In genomic region chr9:75927196-75927880, GRCm38 (mm10) we compare ENCODE assay signal across 9 mouse cellular contexts.
DNase-seq lines count a peak whose midpoint lies in the region; ATAC-seq and TF ChIP-seq lines count a peak whose summit lies in the region.
"Had no signal": no experiment of that assay in that cellular context is flagged by ENCODE, and none has a peak within 500 bp of the region (broad histone marks: within the 10 kb centered on the region; RNA-seq: fewer than 3 reads in every experiment).

No protein-coding gene starts in this region.

- H3K27ac ChIP-seq in stomach, embryonic 14.5 days (ENCODE audit: low read length) = no peak overlapping the region
- no peak overlapping the region for H3K27ac ChIP-seq in stomach, postnatal 0 days (replicated peaks)
- H3K27ac ChIP-seq in heart, postnatal 0 days (ENCODE audit: low read depth) = no peak overlapping the region
- no peak overlapping the region for H3K27ac ChIP-seq in stomach, embryonic 15.5 days

- no peak for TF ChIP-seq CTCF in stomach, postnatal 0 days (IDR thresholded peaks at IDR 0.05; ENCODE audit: low read depth)
- no peak for TF ChIP-seq CTCF in heart, postnatal 0 days (IDR thresholded peaks at IDR 0.05; ENCODE audit: low read depth)

- H3K27me3 ChIP-seq in stomach, embryonic 14.5 days (ENCODE audit: control insufficient read depth, insufficient read depth, low read length) = no peaks in the 10 kb centered on the region
- no peaks in the 10 kb centered on the region for H3K27me3 ChIP-seq in stomach, postnatal 0 days (ENCODE audit: control insufficient read depth, insufficient read depth, low read length)
- H3K27me3 ChIP-seq in heart, postnatal 0 days (ENCODE audit: control insufficient read depth, insufficient read depth, low read length) = no peaks in the 10 kb centered on the region
- no peaks in the 10 kb centered on the region for H3K27me3 ChIP-seq in stomach, embryonic 15.5 days (replicated peaks)

- H3K9me3 ChIP-seq in stomach, embryonic 14.5 days (ENCODE audit: control insufficient read depth, low read depth, low read length) = no peaks in the 10 kb centered on the region
- no peaks in the 10 kb centered on the region for H3K9me3 ChIP-seq in stomach, postnatal 0 days (ENCODE audit: control insufficient read depth, low read length)
- no peaks in the 10 kb centered on the region for H3K9me3 ChIP-seq in heart, postnatal 0 days (replicated peaks; ENCODE audit: control insufficient read depth, low read length)
- no peaks in the 10 kb centered on the region for H3K9me3 ChIP-seq in stomach, embryonic 15.5 days

- no peak overlapping the region for H3K9ac ChIP-seq in stomach, embryonic 14.5 days (replicated peaks; ENCODE audit: low read depth, low read length)
- H3K9ac ChIP-seq in stomach, postnatal 0 days (ENCODE audit: low read length) = no peak overlapping the region
- no peak overlapping the region for H3K9ac ChIP-seq in heart, postnatal 0 days (replicated peaks; ENCODE audit: low read depth, low read length)
- H3K9ac ChIP-seq in stomach, embryonic 15.5 days = no peak overlapping the region

- H3K4me2 ChIP-seq in stomach, embryonic 14.5 days (replicated peaks; ENCODE audit: low read depth, low read length) = no peak overlapping the region
- no peak overlapping the region for H3K4me2 ChIP-seq in stomach, postnatal 0 days (replicated peaks; ENCODE audit: low read depth)
- H3K4me2 ChIP-seq in heart, postnatal 0 days (ENCODE audit: low read depth, low read length) = no peak overlapping the region
- H3K4me2 ChIP-seq in stomach, embryonic 15.5 days = no peak overlapping the region

- TF ChIP-seq EP300 in stomach, postnatal 0 days (optimal IDR thresholded peaks at IDR 0.05) = no peak
- no peak for TF ChIP-seq EP300 in heart, postnatal 0 days (IDR thresholded peaks at IDR 0.05; ENCODE audit: low read depth)

- H3K36me3 ChIP-seq in stomach, embryonic 14.5 days (ENCODE audit: control insufficient read depth, insufficient read depth, low read length) = no peaks in the 10 kb centered on the region
- H3K36me3 ChIP-seq in stomach, postnatal 0 days (ENCODE audit: control insufficient read depth, insufficient read depth, low read length) = no peaks in the 10 kb centered on the region
- H3K36me3 ChIP-seq in heart, postnatal 0 days (replicated peaks; ENCODE audit: control insufficient read depth, insufficient read depth, low read length) = no peaks in the 10 kb centered on the region
- no peaks in the 10 kb centered on the region for H3K36me3 ChIP-seq in stomach, embryonic 15.5 days

- no peak overlapping the region for H3K4me3 ChIP-seq in stomach, embryonic 14.5 days (ENCODE audit: low read depth, low read length)
- H3K4me3 ChIP-seq in stomach, postnatal 0 days (ENCODE audit: low read depth, low read length) = no peak overlapping the region
- no peak overlapping the region for H3K4me3 ChIP-seq in heart, postnatal 0 days (ENCODE audit: low read depth, low read length)
- no peak overlapping the region for H3K4me3 ChIP-seq in stomach, embryonic 15.5 days (replicated peaks)

- 13% methylated on average over 11 of the region's 11 CpGs for WGBS in stomach, embryonic 14.5 days
- WGBS in stomach, postnatal 0 days = 12% methylated on average over 11 of the region's 11 CpGs
- WGBS in heart, postnatal 0 days = 36% methylated on average over 11 of the region's 11 CpGs
- WGBS in stomach, embryonic 15.5 days = 13% methylated on average over 11 of the region's 11 CpGs

- no peak for DNase-seq in stomach, postnatal 0 days (ENCODE audit: low spot score)
- DNase-seq in heart, postnatal 0 days (ENCODE audit: low spot score) = peak; percentile 11
- peak; percentile 74 for DNase-seq in kidney, postnatal 14 days
- no peak for DNase-seq in frontal cortex, postnatal 10 days (ENCODE audit: low spot score in 2 of 2)
- no peak for DNase-seq in right cerebral cortex, adult 18-20 months
- DNase-seq: cerebellum, postnatal 36 days had no signal

- 0 out of 2 replicates have a peak, but pooled peaks have one; percentile 67 for ATAC-seq in stomach, embryonic 14.5 days (ENCODE audit: insufficient number of reproducible peaks, insufficient read depth, low FRiP score, low read depth)
- no peak for ATAC-seq in stomach, postnatal 0 days (ENCODE audit: low FRiP score, low TSS enrichment)
- no peak for ATAC-seq in heart, postnatal 0 days (ENCODE audit: insufficient read depth, low read depth)
- peak; percentile 60; the same call in 1 of the 2 replicates for ATAC-seq in stomach, embryonic 15.5 days (ENCODE audit: insufficient read depth, low FRiP score, low read depth)
- ATAC-seq in frontal cortex, adult (ENCODE audit: low TSS enrichment) = no peak

- no peaks in the 10 kb centered on the region for H3K4me1 ChIP-seq in stomach, embryonic 14.5 days (ENCODE audit: control insufficient read depth, insufficient read depth, low read length)
- no peaks in the 10 kb centered on the region for H3K4me1 ChIP-seq in stomach, postnatal 0 days (replicated peaks; ENCODE audit: control insufficient read depth, insufficient read depth)
- no peaks in the 10 kb centered on the region for H3K4me1 ChIP-seq in heart, postnatal 0 days (ENCODE audit: control insufficient read depth, insufficient read depth)
- no peaks in the 10 kb centered on the region for H3K4me1 ChIP-seq in stomach, embryonic 15.5 days

Comparison
In these comparisons a context has a peak if more than half of its experiments do, and no peak if none do; other contexts are left out.
1. ATAC-seq: peak in stomach, embryonic 14.5 days (single experiment) and stomach, embryonic 15.5 days (single experiment); none in stomach, postnatal 0 days (single experiment), heart, postnatal 0 days (single experiment) and frontal cortex, adult (single experiment).
2. DNase-seq: peak in heart, postnatal 0 days (single experiment) and kidney, postnatal 14 days (single experiment); none in stomach, postnatal 0 days (single experiment), frontal cortex, postnatal 10 days (0 of 2) and right cerebral cortex, adult 18-20 months (single experiment).